Mouse (Mus musculus): ENCODE results near the gene Golph3l.
"Not testable (repeated sequence)": the region's sequence is repeated elsewhere in the genome, so short reads cannot be mapped to it uniquely, and the experiment has no call there.

Golph3l gene

DNA sequence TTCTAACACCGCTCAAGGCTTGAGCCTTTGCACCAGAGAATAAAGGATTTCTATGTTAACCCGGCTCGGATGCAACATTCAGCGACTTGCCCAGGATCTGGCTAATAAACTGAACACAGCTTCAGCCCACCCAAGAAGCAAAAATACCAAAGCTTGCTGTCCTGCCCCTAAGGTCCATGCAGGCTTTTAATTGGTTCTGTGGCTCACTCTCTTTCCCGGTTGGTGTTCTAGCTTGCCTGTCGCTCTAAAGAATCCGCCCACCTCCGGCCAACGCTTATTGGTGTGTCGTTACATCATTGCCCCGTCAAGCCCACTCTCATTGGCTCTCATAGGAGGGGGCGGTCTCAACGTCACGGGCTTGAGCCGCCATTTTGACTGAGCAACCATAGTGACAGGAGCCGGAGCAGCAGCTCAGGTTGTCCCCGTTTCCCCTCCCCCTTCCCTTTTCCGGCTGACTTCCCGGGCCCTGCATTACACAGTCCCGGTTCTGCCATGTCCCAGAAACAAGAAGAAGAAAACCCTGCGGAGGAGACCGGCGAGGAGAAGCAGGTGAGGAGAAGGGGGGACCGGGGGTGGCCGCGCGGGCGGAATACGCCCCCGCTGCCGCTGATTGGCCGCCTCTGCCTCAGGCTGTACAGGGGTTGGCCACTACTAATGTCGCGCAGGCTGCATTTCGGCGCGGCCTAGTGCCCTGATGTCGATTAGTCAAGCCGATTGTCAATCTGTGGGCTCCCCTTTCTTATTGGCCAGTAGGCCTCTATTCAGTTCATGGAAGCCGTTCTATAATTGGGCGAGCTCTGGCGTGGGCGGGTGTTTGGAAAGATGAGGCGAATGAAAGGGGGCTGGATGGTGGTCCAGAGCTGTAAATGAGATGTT is 36.1 kb downstream of the Golph3l start, which contains the start of gene Ensa:
Ensa (plus strand) TSS at position 366 of the 876 bp plus-strand sequence.
- peak; percentile 97 for DNase-seq

DNA sequence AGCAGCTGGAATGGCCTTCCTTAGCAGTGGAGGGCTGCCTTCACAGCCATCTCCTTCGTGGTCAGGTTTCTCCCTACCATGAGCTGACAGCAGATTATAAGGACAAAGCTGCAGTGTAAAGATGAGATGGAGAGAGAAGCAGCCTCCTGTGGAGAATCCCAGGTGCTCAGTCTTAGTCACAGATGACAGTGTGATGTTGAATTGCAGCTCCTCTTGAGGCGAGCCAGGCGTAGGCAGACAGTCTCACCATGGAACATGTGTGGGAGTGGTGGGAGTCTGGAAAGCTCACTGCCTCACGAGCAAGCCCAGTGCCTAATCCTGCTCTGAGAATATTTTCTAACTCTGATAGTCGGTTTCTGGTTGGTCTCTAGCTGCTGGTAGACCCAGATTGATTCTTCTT is 39.0 kb downstream of the Golph3l start:
- no peak for DNase-seq

DNA sequence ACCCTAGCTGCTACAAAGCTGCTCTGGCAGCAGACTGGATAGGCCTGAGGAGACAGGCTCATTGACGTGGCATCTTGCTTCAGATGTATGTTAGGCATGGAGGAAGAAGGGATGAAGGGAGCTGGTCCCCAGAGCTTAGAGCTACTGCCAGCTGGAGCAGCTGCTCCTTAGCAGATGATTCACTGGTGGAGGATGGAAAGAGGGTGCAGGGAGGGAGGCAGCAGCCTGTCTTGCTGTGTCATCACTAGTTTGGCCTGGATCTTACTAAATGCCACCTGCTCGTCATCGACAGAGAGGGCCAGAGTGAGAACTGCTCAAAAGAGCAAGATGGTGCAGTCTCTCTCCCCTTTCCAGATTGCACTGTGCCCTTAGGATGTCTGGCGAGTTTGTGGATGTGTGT is 41.0 kb downstream of the Golph3l start:
- no peak for DNase-seq

DNA sequence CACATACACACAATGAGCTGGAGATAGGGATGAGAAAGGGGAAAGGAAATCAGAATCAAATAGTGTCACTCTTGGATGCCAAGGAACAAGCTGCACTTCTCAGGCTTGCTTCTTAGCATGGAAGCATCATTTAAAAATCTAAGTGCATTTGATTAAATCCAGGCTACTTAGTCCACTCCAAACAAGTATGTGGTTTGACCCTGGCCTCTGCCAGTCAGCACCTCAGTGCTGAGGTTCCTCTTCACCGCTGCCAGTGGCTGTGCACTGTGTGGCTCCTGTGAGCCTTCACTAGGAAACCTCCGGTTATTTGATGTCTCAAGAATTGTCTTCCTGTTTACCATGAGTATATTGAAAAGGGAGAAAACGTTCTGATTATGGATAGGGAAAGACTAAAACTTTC is 42.1 kb downstream of the Golph3l start:
- DNase-seq = no peak

DNA sequence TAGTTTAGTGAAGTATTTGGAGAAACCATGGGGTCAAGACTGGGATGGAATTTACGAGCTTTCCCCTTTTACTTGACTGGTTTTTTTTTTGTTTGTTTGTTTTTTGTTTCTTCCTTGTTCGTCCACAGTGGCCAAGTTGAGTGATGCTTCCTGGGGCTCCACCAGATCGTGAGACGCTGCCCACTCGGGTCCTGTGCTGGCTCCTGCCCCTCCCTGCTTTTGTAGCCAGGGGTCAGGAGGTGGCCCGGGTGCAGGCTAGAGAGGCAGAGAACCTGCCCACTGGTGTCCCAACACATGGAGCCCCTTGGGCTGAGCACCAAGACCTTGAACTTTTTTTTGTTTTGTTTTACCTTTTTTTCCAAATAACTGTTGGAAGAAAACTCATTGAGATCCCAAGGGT is 42.6 kb downstream of the Golph3l start:
- no peak for DNase-seq

DNA sequence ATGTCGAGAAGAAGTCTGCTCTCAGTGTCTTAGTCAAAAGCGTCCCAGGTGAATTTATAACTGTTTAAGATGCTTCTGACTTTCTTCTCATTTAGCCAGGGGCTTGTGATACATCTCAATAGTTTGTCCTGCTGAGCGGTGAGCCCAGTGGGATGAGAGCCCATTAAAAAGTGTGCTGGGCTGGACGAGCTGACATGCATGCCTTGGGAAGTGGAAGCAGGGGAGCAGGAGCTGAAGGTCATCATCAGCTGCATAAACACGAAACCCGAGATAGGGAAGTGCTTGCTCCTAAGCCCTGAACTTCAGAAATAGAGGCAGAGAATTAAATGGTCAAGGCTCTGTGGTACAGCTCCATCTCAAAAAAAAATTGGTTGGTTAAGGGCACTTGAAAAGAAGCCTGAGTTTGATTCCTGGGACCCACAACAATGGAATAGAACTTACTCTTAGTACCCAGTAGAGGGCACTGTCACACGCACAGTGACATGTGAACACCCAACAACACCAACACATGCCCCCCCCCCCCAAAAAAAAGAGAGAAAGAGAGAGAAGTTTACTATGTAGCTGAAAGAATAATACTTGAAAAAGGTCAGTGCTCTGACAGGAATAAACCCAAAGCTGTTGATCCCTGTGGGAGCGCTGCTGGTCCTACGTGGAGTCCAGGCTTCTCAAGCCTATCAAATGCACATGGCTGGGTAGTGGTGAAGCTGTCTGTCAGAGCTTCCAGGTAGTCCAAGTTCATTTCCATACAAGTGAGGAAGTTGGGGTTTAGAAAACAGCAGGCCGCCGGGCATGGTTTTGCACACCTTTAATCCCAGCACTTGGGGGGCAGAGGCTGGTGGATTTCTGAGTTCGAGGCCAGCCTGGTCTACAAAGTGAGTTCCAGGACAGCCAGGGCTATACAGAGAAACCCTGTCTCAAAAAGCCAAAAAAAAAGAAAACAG is 44.2 kb downstream of the Golph3l start:
- DNase-seq = no peak

DNA sequence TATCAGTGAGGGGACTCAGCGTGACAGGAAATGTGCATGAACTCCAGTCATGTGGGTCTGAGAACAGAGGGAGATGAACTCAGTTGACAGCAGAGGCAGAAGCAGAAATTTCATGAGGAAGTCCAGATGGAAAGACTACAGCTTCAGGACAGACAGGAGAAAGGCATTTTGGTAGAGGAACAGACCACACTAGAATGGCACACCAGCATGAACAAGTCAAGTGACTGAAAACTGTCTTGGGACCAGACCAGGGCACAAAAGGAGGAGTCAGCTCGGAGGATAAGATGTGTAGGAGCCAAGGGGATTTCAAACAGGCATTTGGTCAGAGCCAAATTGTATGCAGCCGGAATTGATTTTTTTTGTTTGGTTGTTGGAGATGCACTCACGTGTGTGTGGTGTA is 46.9 kb downstream of the Golph3l start:
- no peak for DNase-seq

DNA sequence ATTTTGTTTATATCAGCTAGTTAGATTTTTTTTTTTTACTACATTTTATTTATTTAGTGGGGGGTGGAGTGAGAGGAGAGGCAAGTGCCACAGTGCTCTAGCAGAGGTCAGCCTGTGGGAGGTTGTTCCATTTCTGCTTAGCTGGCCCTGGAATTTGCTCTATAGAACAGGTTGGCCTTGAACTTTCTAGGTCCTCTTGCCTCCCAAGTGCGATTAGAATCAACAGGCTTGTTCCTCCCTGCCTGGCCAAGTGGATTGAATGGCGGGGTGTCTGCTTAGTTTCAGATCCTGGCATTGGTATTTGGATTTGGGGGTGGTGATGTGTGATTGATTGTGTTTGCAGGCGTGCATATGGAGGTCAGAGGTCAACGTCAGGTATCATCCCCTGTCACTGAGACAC is 47.3 kb downstream of the Golph3l start:
- no peak for DNase-seq

DNA sequence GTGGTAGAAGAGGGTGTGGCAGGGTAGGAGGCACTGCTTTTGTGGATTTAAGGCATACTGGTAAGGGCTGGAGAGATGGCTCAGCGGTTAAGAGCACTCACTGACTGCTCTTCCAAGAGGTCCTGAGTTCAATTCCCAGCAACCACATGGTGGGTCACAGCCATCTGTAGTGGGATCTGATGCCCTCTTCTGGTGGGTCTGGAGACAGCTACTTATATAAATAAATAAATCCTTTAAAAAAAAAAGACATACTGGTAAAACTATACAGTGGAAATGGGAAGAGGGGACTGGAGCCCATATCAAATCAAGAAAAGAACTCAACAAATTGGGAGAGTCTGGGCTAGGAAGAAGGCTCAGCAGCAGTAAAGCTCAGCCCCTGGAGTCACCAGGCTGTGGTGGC is 51.0 kb downstream of the Golph3l start:
- DNase-seq = peak; percentile 34

DNA sequence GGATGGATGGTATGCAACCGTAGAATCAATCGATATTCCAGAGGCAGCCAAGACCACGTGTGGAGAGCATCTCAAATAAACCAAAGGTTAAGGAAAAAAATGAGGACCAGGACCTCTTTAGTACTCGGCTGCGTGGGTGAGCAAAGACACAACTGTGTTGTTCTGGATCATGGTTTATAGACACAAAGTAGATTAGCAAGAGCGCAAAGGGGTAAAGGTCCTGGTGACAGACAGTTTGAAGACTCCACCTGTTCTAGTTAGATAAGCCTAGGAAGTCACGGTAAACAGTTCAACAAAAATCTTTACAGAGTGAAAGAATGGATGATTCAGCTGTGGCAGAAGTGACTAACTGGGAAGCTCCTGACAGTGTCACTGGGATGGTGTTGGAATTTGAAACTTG is 54.4 kb downstream of the Golph3l start:
- no peak for DNase-seq

DNA sequence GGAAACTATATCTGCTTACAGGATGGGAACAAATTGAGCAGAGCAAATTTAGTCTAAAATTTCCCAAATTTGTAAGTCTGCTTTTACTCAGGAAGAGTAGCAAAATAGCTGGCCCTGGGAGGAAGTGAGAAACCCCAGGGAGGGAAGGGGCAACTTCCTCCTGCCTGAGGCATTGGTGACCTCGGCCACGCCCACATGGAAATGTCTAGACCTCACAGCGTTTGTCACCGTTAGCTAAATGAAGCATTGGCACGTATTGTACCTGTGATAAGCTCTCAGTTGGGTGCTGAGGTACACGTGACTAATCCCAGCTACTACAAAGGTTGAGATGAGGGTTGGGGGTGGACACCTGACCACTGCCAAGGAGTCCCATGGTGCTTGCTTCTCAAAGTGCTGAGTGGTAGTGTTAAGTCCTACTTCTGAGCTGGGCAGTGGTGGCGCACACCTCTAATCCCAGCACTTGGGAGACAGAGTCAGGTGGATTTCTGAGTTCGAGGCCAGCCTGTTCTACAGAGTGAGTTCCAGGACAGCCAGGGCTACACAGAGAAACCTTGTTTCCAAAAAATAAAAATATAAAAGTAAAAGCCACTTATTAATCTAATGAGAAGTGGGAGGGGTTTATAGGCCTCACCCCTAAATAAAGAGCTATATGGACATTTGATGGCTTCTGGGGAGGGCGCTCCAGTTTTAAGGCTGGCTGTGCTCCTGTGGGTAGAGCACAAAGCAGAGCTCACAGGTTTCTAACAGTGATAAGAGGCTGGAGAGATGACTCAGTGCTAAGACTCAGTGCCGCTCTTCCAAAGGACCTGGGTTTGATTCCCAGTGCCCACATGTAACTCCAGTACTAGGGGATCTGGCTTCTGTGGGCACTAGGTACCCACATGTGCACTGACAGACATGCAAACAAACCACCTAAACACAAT is 56.8 kb downstream of the Golph3l start:
- DNase-seq = peak; percentile 69

DNA sequence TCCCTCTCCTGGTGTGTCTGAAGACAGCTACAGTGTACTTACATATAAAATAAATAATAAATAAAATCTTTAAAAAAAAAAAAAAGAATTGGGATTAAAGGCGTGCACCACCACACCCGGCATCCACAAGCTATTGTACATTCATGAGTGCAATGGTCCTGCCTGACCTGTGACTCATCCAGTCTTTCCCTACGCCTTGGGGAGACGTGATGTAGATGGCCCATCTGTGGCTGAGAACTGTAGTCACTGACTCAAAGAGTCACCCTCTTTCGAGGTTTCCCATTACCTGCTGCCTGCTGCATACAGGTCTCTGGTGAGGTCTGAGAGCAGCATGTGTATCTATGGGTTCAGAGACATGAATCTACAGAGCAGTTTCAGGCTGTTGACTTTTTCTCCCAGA is 59.3 kb downstream of the Golph3l start:
- no peak for DNase-seq

DNA sequence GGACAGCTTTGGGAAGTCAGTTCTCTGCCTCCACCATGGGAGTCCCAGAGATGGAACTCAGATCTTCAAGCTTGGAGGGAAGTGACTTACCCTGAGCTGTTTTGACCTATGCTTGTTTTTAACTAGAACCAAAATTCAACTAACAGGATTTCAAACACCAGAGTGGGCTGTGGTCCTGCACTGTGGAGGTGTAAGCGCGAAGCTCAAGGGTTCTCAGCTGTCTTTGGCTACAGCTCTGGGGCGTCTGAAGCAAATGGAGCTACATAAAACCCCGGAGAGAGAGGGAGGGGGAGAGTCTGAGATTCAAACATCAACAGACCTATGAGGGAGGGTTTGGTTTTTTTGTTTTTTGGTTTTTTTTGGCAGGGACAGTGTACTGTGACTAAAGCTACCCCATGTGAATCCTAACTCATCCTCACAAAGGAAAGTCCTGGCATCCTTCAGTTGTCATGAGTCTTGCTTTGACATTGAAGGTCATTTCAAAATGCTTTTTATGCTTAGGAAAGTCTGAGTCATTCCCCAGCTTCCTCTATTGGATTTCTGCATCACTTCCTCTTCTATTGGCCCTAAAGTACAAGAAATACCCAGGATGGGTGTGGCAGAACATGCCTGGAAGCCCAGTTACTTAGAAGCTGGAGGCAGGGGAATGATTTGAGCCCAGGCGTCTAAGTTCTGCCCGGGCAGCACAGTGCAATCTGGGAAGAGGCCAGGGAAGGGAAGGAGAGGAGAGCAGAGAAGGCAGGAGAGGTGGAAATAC is 61.7 kb downstream of the Golph3l start:
- no peak for DNase-seq

DNA sequence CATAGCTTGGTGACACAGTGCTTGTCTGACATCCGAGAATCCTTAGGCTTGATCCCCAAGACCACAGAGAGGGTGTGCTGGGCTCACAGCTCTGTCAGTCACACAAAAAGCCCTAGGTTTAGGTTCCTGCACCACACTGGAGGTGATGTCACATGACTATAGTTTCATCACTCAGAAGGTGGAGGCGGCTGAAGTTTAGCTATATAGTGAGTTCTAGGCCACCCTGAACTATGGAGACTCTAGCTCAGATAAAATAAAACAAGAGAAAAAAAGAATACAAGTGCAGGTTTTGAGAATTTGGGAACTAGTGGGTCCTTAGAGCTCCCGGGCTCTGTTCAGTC is 62.3 kb downstream of the Golph3l start:
- DNase-seq = no peak

DNA sequence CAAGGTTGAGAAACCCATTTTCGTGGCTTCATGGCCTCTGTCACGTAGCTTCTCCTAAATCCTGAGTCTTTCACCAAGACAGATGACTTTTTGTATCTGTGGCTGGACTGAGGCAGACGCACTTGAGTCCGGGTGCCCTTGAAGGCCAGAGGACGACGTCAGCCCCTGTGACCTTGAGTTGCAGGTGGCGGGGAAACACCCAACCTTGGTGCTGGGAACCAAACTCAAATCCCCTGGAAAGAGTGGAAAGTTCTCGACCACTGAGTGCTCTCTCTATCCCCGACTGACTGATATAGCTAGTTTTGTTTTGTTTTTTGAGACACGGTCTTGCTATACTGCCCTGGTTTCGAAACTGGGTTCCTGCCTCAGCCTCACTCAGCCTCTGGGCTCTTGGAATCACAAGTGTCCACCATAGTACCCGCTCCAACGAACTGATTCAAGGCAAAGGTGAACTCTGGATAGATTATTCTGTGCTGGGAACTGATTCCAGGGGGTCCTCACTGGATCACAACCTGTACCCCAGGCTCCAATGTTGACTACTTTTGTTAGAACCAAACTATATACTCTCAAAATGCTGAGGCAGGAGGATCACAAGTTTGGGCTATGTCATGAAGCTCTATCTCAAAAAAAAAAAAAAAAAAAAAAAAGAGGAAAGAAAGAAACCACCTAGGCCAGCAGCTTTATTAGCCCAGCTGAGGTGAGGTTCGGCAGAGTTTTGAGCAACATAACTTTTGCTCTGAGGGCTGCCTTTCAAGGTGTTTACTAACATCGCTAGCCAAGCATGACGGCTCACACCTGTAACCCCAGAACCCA is 62.9 kb downstream of the Golph3l start:
- DNase-seq = no peak

DNA sequence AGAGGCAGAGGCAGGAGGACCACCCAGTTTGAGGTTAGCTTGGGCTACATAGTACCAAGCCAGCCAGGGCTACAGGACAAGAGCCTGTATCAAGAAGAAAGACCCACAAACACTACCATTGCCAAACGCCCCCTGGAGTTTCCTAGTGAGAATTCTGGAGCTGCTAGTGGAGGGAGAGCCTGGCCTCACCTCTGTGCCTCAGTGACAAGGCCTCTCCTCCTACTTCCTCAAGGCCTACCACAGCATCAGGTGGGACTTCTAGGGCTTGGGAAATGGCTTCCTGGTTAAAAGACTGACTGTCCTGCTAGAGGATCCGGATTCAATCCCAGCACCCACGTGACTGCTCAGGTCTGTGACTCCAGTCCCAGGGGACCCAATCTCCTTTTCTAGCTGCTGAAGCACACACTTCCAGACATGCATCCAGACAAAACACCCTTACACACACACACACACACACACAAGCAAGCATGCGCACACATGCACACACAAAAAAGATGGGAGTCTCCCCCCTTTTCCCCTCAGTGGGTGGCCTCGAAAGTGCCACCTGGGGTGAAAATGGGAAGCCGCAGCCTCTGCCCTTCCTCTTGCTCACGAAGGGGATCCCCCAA is 63.6 kb downstream of the Golph3l start:
- DNase-seq = peak; percentile 42

DNA sequence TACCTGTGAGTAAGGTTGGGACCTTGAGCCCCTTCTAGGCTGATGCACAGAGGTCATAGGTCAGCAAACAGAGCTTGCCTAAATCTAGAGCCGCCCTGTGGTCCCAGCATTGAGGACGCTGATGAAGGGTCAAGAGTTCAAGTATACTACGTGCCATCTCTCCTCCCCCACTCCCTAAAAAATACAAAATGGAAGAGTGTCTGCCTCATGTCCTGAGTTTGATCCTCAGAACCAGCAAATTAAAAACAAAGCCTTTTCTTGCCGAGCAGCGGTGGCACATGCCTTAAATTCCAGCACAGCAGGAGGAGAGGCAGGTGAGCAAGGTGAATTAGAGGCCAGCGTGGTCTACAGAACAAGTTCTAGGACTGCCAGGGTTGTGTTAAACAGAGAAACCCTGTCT is 64.1 kb downstream of the Golph3l start:
- DNase-seq = no peak

DNA sequence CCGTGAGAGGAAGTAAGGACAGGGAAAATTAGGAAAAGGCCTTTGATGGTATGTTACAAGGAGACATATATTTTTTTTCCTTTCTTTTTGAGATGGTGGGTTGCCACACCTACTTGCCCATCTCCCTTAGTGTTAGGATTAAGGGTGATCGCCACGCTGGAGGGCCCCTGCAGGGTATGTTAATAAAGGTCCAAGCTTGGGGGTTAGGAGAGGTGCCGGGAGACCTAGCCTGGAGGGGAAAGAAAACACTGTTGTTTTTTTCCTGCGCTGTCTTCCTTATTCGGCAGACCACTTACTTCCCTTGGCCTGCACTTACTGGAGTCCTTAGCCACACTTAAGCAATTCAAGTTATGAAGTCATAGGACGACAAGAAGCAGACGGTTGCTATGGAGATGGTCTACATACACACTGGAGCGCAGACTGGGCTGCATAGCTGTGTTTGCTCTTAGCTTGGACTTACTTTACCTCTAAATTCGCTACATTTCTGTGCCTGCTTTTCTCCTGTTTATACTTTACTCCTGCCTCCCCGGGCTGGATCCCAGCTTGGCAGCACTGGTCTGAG is 64.8 kb downstream of the Golph3l start:
- DNase-seq = no peak

DNA sequence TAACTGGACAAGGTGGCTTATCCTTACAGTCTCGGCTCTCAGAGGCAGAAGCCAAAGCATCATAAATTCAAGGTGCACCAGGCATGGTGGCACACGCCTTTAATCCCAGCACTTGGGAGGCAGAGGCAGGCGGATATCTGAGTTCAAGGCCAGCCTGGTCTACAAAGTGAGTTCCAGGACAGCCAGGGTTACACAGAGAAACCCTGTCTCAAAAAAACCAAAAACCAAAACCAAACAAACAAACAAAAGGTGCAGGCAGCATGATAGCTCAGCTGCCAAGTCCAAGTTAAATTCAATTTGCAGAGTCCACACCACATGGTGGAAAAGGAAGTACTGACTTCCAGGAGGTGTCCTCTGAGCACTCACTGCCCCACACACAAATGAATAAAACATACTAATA is 65.6 kb downstream of the Golph3l start:
- DNase-seq = not testable (repeated sequence)

DNA sequence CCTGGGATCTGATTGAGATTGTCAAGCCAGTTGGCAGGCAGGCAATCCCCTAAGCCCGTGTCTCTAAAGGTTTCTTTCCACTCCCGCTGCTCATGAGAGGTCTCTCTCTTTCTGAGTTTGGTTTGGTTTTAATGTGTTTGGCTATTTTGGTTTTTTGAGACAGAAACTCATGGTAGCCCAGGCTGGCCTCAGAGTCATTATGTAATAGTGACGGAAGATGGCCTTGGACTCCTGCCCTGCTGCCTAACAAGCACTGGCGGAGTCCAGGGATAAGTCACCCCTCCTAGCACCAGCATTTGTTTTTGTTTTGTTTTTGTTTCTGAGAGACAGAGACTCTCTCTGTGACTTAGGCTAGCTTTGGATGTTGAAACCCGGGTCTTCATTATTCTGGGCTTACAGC is 66.7 kb downstream of the Golph3l start:
- no peak for DNase-seq
